ENCODE assay signal across 8 mouse cellular contexts in the genomic region with DNA sequence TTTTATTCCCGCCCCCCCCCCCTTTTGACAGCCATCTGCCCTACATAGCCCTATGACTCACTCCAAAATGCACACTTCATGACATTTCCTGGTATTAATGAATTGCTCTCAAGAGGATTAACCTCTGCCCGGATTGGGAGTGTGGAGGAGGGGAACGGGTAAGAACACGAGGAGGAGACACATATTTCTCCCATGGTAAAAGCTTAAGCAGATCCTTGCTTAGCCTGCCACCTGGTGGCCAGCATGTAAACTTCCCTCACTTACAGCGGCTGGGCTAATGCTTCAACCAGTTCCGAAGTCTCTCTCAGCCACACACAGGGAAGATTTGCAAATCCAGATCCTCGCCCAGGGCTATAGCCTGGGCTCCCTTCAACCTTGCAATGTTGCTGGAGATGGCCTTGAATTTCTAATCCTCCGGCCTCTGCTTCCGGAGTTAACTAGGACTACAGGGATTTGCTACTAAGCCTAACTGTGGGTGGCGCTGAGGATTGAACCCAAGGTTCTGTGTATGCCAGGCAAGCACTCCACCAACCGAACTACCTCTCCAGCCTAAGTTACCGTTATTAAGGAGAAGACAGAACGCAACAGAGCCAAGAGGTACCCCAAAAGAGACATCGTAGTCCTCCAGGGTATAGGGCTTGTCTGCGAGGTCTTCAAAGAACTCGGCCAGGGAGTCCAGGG. TPM values are rescaled to one million over a fixed set of nuclear protein-coding genes. Genes with fewer than 3 reads are reported as not detected.
DNase-seq lines count a peak whose midpoint lies in the region; ATAC-seq and TF ChIP-seq lines count a peak whose summit lies in the region.

No protein-coding gene starts in this region.

- H3K4me3 ChIP-seq in bone marrow macrophage, adult 2 months (ENCODE audit: insufficient read depth, low read length), result no peak overlapping the region
- peak overlapping the region; percentile 12; the same call in 1 of the 2 replicates for H3K4me3 ChIP-seq in embryonic facial prominence, embryonic 15.5 days (replicated peaks)
- H3K4me3 ChIP-seq in limb, embryonic 13.5 days, result no peak overlapping the region
- no peak overlapping the region for H3K4me3 ChIP-seq in midbrain, embryonic 16.5 days (ENCODE audit: low read depth, low read length)

- peak; percentile 68 to 74 for DNase-seq in B cell, adult 2 months
- DNase-seq in heart, adult 8-10 months (ENCODE audit: low spot score), result peak; percentile 80
- peak; percentile 86 to 91 for DNase-seq in kidney, adult 8-10 months
- peak; percentile 70 to 86 for DNase-seq in spleen, postnatal 10 days (ENCODE audit: low spot score in 2 of 2)

- no peaks in the 10 kb centered on the region for H3K27me3 ChIP-seq in embryonic facial prominence, embryonic 15.5 days
- H3K27me3 ChIP-seq in limb, embryonic 13.5 days, result no peaks in the 10 kb centered on the region
- no peaks in the 10 kb centered on the region for H3K27me3 ChIP-seq in midbrain, embryonic 16.5 days (ENCODE audit: control insufficient read depth, insufficient read depth, low read depth, low read length)

- ATAC-seq in embryonic facial prominence, embryonic 15.5 days (ENCODE audit: insufficient number of reproducible peaks, low FRiP score, low TSS enrichment, low read depth), result peak; percentile 75
- peak; percentile 76 for ATAC-seq in limb, embryonic 13.5 days (ENCODE audit: low FRiP score, low read depth)
- peak; percentile 87 for ATAC-seq in midbrain, embryonic 16.5 days

- H3K9me3 ChIP-seq in embryonic facial prominence, embryonic 15.5 days (replicated peaks), result no peaks in the 10 kb centered on the region
- H3K9me3 ChIP-seq in limb, embryonic 13.5 days, result no peaks in the 10 kb centered on the region
- H3K9me3 ChIP-seq in midbrain, embryonic 16.5 days (replicated peaks; ENCODE audit: control insufficient read depth, low read length, poor library complexity, severe bottlenecking), result no peaks in the 10 kb centered on the region

- H3K4me1 ChIP-seq in bone marrow macrophage, adult 2 months (ENCODE audit: control insufficient read depth, insufficient read depth, low read length), result peaks cover 4% of the 10 kb centered on the region
- no peaks in the 10 kb centered on the region; the same call in 1 of the 2 replicates for H3K4me1 ChIP-seq in embryonic facial prominence, embryonic 15.5 days
- peaks cover 5% of the 10 kb centered on the region; the same call in 1 of the 2 replicates for H3K4me1 ChIP-seq in limb, embryonic 13.5 days
- peaks cover 8% of the 10 kb centered on the region for H3K4me1 ChIP-seq in midbrain, embryonic 16.5 days (ENCODE audit: control insufficient read depth, insufficient read depth, low read length)

- peak; percentile 63 for TF ChIP-seq CTCF in bone marrow macrophage, adult 2 months (IDR thresholded peaks at IDR 0.05; ENCODE audit: low read depth, low read length)

- H3K27ac ChIP-seq in bone marrow macrophage, adult 2 months (ENCODE audit: insufficient read depth, low read depth, low read length), result no peak overlapping the region
- H3K27ac ChIP-seq in embryonic facial prominence, embryonic 15.5 days (replicated peaks), result no peak overlapping the region
- H3K27ac ChIP-seq in limb, embryonic 13.5 days, result no peak overlapping the region
- H3K27ac ChIP-seq in midbrain, embryonic 16.5 days (ENCODE audit: low read length), result no peak overlapping the region

- WGBS in embryonic facial prominence, embryonic 15.5 days, result 42% methylated on average over 16 of the region's 16 CpGs
- WGBS in limb, embryonic 13.5 days, result 43% methylated on average over 16 of the region's 16 CpGs
- WGBS in midbrain, embryonic 16.5 days, result 40% methylated on average over 16 of the region's 16 CpGs

- no peak for TF ChIP-seq POLR2A in bone marrow macrophage, adult 2 months (IDR thresholded peaks at IDR 0.05; ENCODE audit: borderline replicate concordance, low read depth, low read length)

- no peak overlapping the region for H3K9ac ChIP-seq in embryonic facial prominence, embryonic 15.5 days
- no peak overlapping the region for H3K9ac ChIP-seq in limb, embryonic 13.5 days
- no peak overlapping the region; the same call in 1 of the 2 replicates for H3K9ac ChIP-seq in midbrain, embryonic 16.5 days (ENCODE audit: low read depth, low read length)

- peak overlapping the region; percentile 32 for H3K4me2 ChIP-seq in embryonic facial prominence, embryonic 15.5 days (replicated peaks)
- H3K4me2 ChIP-seq in limb, embryonic 13.5 days (replicated peaks), result peak overlapping the region; percentile 44
- peak overlapping the region; percentile 40 for H3K4me2 ChIP-seq in midbrain, embryonic 16.5 days (ENCODE audit: low read length)

- H3K36me3 ChIP-seq in embryonic facial prominence, embryonic 15.5 days, result 0 out of 2 replicates have a peak, but pooled peaks cover 3% of the 10 kb centered on the region
- H3K36me3 ChIP-seq in limb, embryonic 13.5 days, result peaks cover 35% of the 10 kb centered on the region
- H3K36me3 ChIP-seq in midbrain, embryonic 16.5 days (ENCODE audit: control insufficient read depth, insufficient read depth, low read length), result no peaks in the 10 kb centered on the region

RNA-seq across cellular contexts. Expression of a gene that starts 8.5 kb away (rescaled TPM):
- 3.1 and 3.6 TPM in 2 replicates for polyA plus RNA-seq in bone marrow macrophage, adult 2 months (2012; ENCODE audit: insufficient read depth, insufficient read length, missing spikeins)
- 37.5 and 39.9 TPM in 2 replicates for polyA plus RNA-seq in embryonic facial prominence, embryonic 15.5 days (2015; fragmentation: Nextera tagmentation; extraction: Ambion mirVana)
- 10 to 100 TPM; 26.4 to 31.2 (median 29.3) TPM for total RNA-seq in heart, adult 8-10 months (2022)
- polyA plus RNA-seq in limb, embryonic 13.5 days (2015; fragmentation: Nextera tagmentation; extraction: Ambion mirVana), result 56.6 and 60.8 TPM in 2 replicates
- 35.1 and 39.2 TPM in 2 replicates for polyA plus RNA-seq in midbrain, embryonic 16.5 days (2015; fragmentation: Nextera tagmentation; extraction: Ambion mirVana)

RNA-seq across cellular contexts. Expression of a gene that starts 47.1 kb away (rescaled TPM):
- polyA plus RNA-seq in bone marrow macrophage, adult 2 months (2012; ENCODE audit: insufficient read depth, insufficient read length, missing spikeins), result 6.0 and 6.5 TPM in 2 replicates
- 18.3 and 19.2 TPM in 2 replicates for polyA plus RNA-seq in embryonic facial prominence, embryonic 15.5 days (2015; fragmentation: Nextera tagmentation; extraction: Ambion mirVana)
- 10 to 100 TPM; 15.8 to 17.4 (median 17.0) TPM for total RNA-seq in heart, adult 8-10 months (2022)
- 14.5 and 17.3 TPM in 2 replicates for polyA plus RNA-seq in limb, embryonic 13.5 days (2015; fragmentation: Nextera tagmentation; extraction: Ambion mirVana)
- 11.1 and 11.6 TPM in 2 replicates for polyA plus RNA-seq in midbrain, embryonic 16.5 days (2015; fragmentation: Nextera tagmentation; extraction: Ambion mirVana)
